Mouse (Mus musculus) forebrain, embryonic 15.5 days (tissue): ENCODE results near the gene Slc23a4. TPM values are rescaled to one million over a fixed set of nuclear protein-coding genes. Genes with fewer than 3 reads are reported as not detected.

Experiments used
- ATAC-seq: fragments of 200-750 bp; cut with Nextera tagmentation; replicated peaks from 2 replicates; pipeline ENCODE4 v1.8.0; 2017; ENCODE audit warnings: mild to moderate bottlenecking, moderate TSS enrichment, moderate library complexity
- H3K27ac ChIP-seq: fragments of 300-500 bp; sonication (generic); replicated peaks from 2 replicates; pipeline ENCODE4 v1.5.1; 2015; ENCODE audit warnings: mild to moderate bottlenecking, inconsistent platforms
- H3K27me3 ChIP-seq: fragments of 300-500 bp; sonication (generic); 2 replicates; pipeline ENCODE4 v1.6.1; 2015; ENCODE audit warnings: inconsistent platforms
- H3K36me3 ChIP-seq: fragments of 300-500 bp; sonication (generic); 2 replicates; pipeline ENCODE4 v1.6.1; 2015; ENCODE audit warnings: mild to moderate bottlenecking, inconsistent platforms
- H3K4me1 ChIP-seq: fragments of 300-500 bp; sonication (generic); 2 replicates; pipeline ENCODE4 v1.6.1; 2015; ENCODE audit warnings: inconsistent platforms
- H3K4me2 ChIP-seq: fragments of 300-500 bp; sonication (generic); replicated peaks from 2 replicates; pipeline ENCODE4 v1.6.1; 2015; ENCODE audit warnings: mild to moderate bottlenecking, inconsistent platforms
- H3K4me3 ChIP-seq: fragments of 300-500 bp; sonication (generic); 2 replicates; pipeline ENCODE4 v1.5.1; 2015; ENCODE audit warnings: mild to moderate bottlenecking, inconsistent platforms
- H3K9ac ChIP-seq: fragments of 300-500 bp; sonication (generic); replicated peaks from 2 replicates; pipeline ENCODE4 v1.6.1; 2015; ENCODE audit warnings: mild to moderate bottlenecking, inconsistent platforms
- H3K9me3 ChIP-seq: fragments of 300-500 bp; sonication (generic); 2 replicates; pipeline ENCODE4 v1.6.1; 2016; ENCODE audit warnings: inconsistent platforms
- WGBS: fragments of 180-500 bp; shearing (Covaris S2); methylation state at CpG from one replicate; pipeline ENCODE4 v1.1.7; 2015; ENCODE audit warnings: mixed read lengths; 5-methylcytosine and 5-hydroxymethylcytosine counted together
- polyA plus RNA-seq: library from polyadenylated mRNA; unstranded; fragments of >200 nt; fragmentation: Nextera tagmentation; extraction: Ambion mirVana; gene quantifications from 2 replicates; pipeline ENCODE4 v1.2.1, GENCODE M21; 2015

Gene Slc23a4
- polyA plus RNA-seq, 1 experiment from 2014 or later, result 0.48 TPM

GRCm38 (mm10) chr6:34907696-34908260, 80.4 kb downstream of the Slc23a4 start:
- H3K4me1 ChIP-seq, result peaks cover 11% of the 10 kb centered on the region
- no peak overlapping the region for H3K4me3 ChIP-seq
- no peaks in the 10 kb centered on the region for H3K27me3 ChIP-seq
- 91% methylated on average over 18 of the region's 18 CpGs for WGBS
- H3K9ac ChIP-seq, result no peak overlapping the region
- H3K4me2 ChIP-seq, result no peak overlapping the region
- H3K9me3 ChIP-seq, result no peaks in the 10 kb centered on the region
- ATAC-seq, result no peak
- H3K36me3 ChIP-seq, result peaks cover 13% of the 10 kb centered on the region; the same call in 1 of the 2 replicates
- H3K27ac ChIP-seq, result no peak overlapping the region

GRCm38 (mm10) chr6:34907121-34907614, 81.0 kb downstream of the Slc23a4 start:
- H3K27ac ChIP-seq, result no peak overlapping the region
- H3K9ac ChIP-seq, result no peak overlapping the region
- H3K36me3 ChIP-seq, result peaks cover 13% of the 10 kb centered on the region; the same call in 1 of the 2 replicates
- H3K9me3 ChIP-seq, result no peaks in the 10 kb centered on the region
- no peak for ATAC-seq
- H3K4me2 ChIP-seq, result no peak overlapping the region
- peaks cover 11% of the 10 kb centered on the region for H3K4me1 ChIP-seq
- no peak overlapping the region for H3K4me3 ChIP-seq
- H3K27me3 ChIP-seq, result no peaks in the 10 kb centered on the region
- WGBS, result 82% methylated on average over 2 of the region's 2 CpGs

- Histone ChIP-seq H3K36me3 (peaks cover 16% of the 10 kb centered on the region; the same call in 1 of the 2 replicates), H3K4me2 (no peak overlapping the region), H3K27ac (no peak overlapping the region), H3K4me3 (no peak overlapping the region), H3K27me3 (no peaks in the 10 kb centered on the region), H3K9me3 (no peaks in the 10 kb centered on the region), H3K4me1 (peaks cover 11% of the 10 kb centered on the region), H3K9ac (no peak overlapping the region)
- ATAC-seq, result no peak
- WGBS, result 90% methylated on average over 4 of the region's 4 CpGs
Measured at GRCm38 (mm10) chr6:34906661-34907060, 81.5 kb downstream of the Slc23a4 start.

GRCm38 (mm10) chr6:34906125-34906524, 82.1 kb downstream of the Slc23a4 start:
- no peak for ATAC-seq
- Histone ChIP-seq H3K9ac (no peak overlapping the region), H3K36me3 (peaks cover 20% of the 10 kb centered on the region; the same call in 1 of the 2 replicates), H3K4me3 (no peak overlapping the region), H3K4me2 (no peak overlapping the region), H3K27ac (no peak overlapping the region), H3K4me1 (peaks cover 11% of the 10 kb centered on the region), H3K9me3 (no peaks in the 10 kb centered on the region), H3K27me3 (no peaks in the 10 kb centered on the region)
- 76% methylated on average over 2 of the region's 2 CpGs for WGBS

GRCm38 (mm10) chr6:34904361-34904760, 83.8 kb downstream of the Slc23a4 start:
- Histone ChIP-seq H3K9me3 (no peaks in the 10 kb centered on the region), H3K9ac (no peak overlapping the region), H3K36me3 (peaks cover 27% of the 10 kb centered on the region; the same call in 1 of the 2 replicates), H3K27me3 (no peaks in the 10 kb centered on the region), H3K4me1 (peaks cover 2% of the 10 kb centered on the region; the same call in 1 of the 2 replicates), H3K27ac (no peak overlapping the region), H3K4me2 (no peak overlapping the region), H3K4me3 (no peak overlapping the region)
- no peak for ATAC-seq
- WGBS, result 96% methylated on average over 6 of the region's 6 CpGs

- peaks cover 27% of the 10 kb centered on the region; the same call in 1 of the 2 replicates for H3K36me3 ChIP-seq
- H3K27me3 ChIP-seq, result no peaks in the 10 kb centered on the region
- no peak overlapping the region for H3K4me2 ChIP-seq
- H3K9ac ChIP-seq, result no peak overlapping the region
- no peaks in the 10 kb centered on the region for H3K9me3 ChIP-seq
- no peak overlapping the region for H3K27ac ChIP-seq
- H3K4me3 ChIP-seq, result no peak overlapping the region
- ATAC-seq, result no peak
- no peaks in the 10 kb centered on the region for H3K4me1 ChIP-seq
- WGBS, result 82% methylated on average over 10 of the region's 10 CpGs
Measured at GRCm38 (mm10) chr6:34903851-34904250, 84.4 kb downstream of the Slc23a4 start.

- Histone ChIP-seq H3K27ac (no peak overlapping the region), H3K36me3 (peaks cover 27% of the 10 kb centered on the region; the same call in 1 of the 2 replicates), H3K4me1 (no peaks in the 10 kb centered on the region), H3K4me2 (no peak overlapping the region), H3K9me3 (no peaks in the 10 kb centered on the region), H3K4me3 (no peak overlapping the region), H3K27me3 (no peaks in the 10 kb centered on the region), H3K9ac (no peak overlapping the region)
- no peak for ATAC-seq
- 81% methylated on average over 5 of the region's 5 CpGs for WGBS
Measured at GRCm38 (mm10) chr6:34903441-34903840, 84.8 kb downstream of the Slc23a4 start.

GRCm38 (mm10) chr6:34902578-34902977, 85.6 kb downstream of the Slc23a4 start:
- no peaks in the 10 kb centered on the region for H3K9me3 ChIP-seq
- H3K27ac ChIP-seq, result no peak overlapping the region
- H3K4me2 ChIP-seq, result no peak overlapping the region
- no peak overlapping the region for H3K9ac ChIP-seq
- no peaks in the 10 kb centered on the region for H3K4me1 ChIP-seq
- no peaks in the 10 kb centered on the region for H3K27me3 ChIP-seq
- no peak for ATAC-seq
- no peak overlapping the region for H3K4me3 ChIP-seq
- WGBS, result 92% methylated on average over 7 of the region's 7 CpGs
- peaks cover 27% of the 10 kb centered on the region; the same call in 1 of the 2 replicates for H3K36me3 ChIP-seq

GRCm38 (mm10) chr6:34901911-34902444, 86.2 kb downstream of the Slc23a4 start:
- Histone ChIP-seq H3K9ac (no peak overlapping the region), H3K4me2 (no peak overlapping the region), H3K36me3 (peaks cover 27% of the 10 kb centered on the region; the same call in 1 of the 2 replicates), H3K27ac (no peak overlapping the region), H3K4me1 (no peaks in the 10 kb centered on the region), H3K27me3 (no peaks in the 10 kb centered on the region), H3K9me3 (no peaks in the 10 kb centered on the region), H3K4me3 (no peak overlapping the region)
- 75% methylated on average over 9 of the region's 9 CpGs for WGBS
- ATAC-seq, result no peak

- H3K9ac ChIP-seq, result no peak overlapping the region
- H3K4me3 ChIP-seq, result no peak overlapping the region
- H3K4me2 ChIP-seq, result no peak overlapping the region
- H3K27ac ChIP-seq, result no peak overlapping the region
- H3K27me3 ChIP-seq, result no peaks in the 10 kb centered on the region
- H3K4me1 ChIP-seq, result no peaks in the 10 kb centered on the region
- no peaks in the 10 kb centered on the region for H3K9me3 ChIP-seq
- peaks cover 24% of the 10 kb centered on the region; the same call in 1 of the 2 replicates for H3K36me3 ChIP-seq
- 55% methylated on average over 2 of the region's 2 CpGs for WGBS
- ATAC-seq, result no peak
Measured at GRCm38 (mm10) chr6:34900990-34901389, 87.2 kb downstream of the Slc23a4 start.

- 98% methylated on average over 2 of the region's 2 CpGs for WGBS
- no peak for ATAC-seq
- Histone ChIP-seq H3K36me3 (peaks cover 36% of the 10 kb centered on the region), H3K4me2 (no peak overlapping the region), H3K27me3 (no peaks in the 10 kb centered on the region), H3K9me3 (no peaks in the 10 kb centered on the region), H3K9ac (no peak overlapping the region), H3K27ac (no peak overlapping the region), H3K4me3 (no peak overlapping the region), H3K4me1 (no peaks in the 10 kb centered on the region)
Measured at GRCm38 (mm10) chr6:34899127-34899526, 89.1 kb downstream of the Slc23a4 start.

GRCm38 (mm10) chr6:34896168-34896780, 91.9 kb downstream of the Slc23a4 start:
- H3K9ac ChIP-seq, result no peak overlapping the region
- H3K4me3 ChIP-seq, result no peak overlapping the region
- 61% methylated on average over 16 of the region's 16 CpGs for WGBS
- H3K36me3 ChIP-seq, result peaks cover 48% of the 10 kb centered on the region
- H3K4me1 ChIP-seq, result no peaks in the 10 kb centered on the region
- H3K27ac ChIP-seq, result no peak overlapping the region
- ATAC-seq, result no peak
- H3K4me2 ChIP-seq, result no peak overlapping the region
- no peaks in the 10 kb centered on the region for H3K9me3 ChIP-seq
- H3K27me3 ChIP-seq, result no peaks in the 10 kb centered on the region
